Mouse (Mus musculus) thymus, postnatal 25 days (tissue): ENCODE results near the gene Gpn3.
A peak's percentile ranks its signal among the peaks of the same experiment; 100 is the strongest.

Experiments used
- DNase-seq: peaks from one replicate; pipeline ENCODE4 v3.0.0; 2022

Gpn3 gene

DNA sequence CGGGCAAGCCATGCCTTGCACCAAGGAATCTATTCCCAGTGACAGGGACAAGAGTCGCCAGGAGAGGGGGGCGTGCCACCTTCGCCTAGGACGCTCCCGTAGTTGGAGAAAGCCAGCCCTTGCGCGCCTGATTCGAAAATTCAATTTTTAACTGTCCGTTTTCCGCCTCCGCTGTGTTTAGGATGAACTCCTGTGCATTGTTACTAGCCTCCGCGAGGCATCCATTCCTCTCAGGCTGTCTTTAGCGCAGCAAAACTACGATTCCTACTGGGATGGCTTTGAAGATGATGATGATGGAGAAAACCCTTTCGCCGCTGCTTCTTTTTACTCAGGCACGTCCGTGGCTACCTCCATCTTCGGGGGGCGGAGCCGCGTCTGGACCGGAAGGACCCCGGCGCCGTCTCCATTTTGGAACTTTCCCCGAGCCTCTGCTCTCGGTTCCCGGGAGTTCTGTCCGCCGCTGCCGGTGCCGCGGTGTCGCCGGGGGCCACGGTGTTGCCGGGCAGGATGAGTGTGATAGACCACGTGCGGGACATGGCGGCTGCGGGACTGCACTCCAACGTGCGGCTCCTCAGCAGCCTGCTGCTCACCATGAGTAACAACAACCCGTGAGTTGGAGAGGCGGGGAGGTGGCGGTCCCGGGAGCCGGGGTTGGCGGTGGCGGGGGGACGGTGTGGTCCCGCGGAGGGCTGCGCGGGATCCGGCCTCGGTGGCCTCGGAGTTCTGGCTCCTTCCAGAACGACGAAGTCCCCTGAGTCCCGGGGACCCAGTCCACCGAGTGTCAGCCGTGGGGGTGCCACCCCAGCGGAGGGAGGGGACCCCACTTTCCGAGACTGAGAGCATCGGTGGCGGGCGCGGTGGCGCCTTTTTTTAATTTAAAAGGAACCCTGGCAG, 50.6 kb downstream of the Gpn3 start:
- DNase-seq, result peak; percentile 92

DNA sequence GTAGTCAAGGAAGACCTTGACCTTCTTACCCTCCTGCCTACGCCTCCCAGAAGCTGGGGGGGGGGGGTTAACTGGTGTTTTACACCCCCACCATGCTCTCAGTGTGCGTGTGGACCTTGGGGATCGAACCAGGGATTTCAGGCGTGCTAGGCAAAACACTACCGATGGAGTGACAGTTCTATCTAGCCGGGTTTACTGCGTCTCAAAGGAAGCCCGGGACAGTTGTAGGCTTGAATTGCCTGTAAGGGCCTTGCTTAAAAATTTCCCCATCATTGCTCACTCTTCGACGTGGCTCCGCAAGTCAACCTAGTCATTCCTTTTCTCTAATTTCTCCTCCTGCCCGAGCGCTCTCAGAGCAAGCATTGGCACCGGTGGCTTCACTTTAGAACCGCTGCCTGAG, 51.4 kb downstream of the Gpn3 start:
- no peak for DNase-seq

- DNase-seq, result no peak
Measured at GRCm38 (mm10) chr5:122425550-122425949, 53.9 kb downstream of the Gpn3 start.

GRCm38 (mm10) chr5:122430036-122430775, 58.5 kb downstream of the Gpn3 start:
- DNase-seq, result no peak

- DNase-seq, result no peak
Measured at GRCm38 (mm10) chr5:122431221-122431620, 59.5 kb downstream of the Gpn3 start.
